In genomic region chr7:73608804-73609275, GRCm38 (mm10) we compare ENCODE assay signal across 8 mouse cellular contexts.
DNase-seq lines count a peak whose midpoint lies in the region; ATAC-seq and TF ChIP-seq lines count a peak whose summit lies in the region.

No protein-coding gene starts in this region.

- peak overlapping the region; percentile 95 for H3K27ac ChIP-seq in kidney, adult 2 months (ENCODE audit: insufficient read depth, low read depth, low read length)
- H3K27ac ChIP-seq in forebrain, embryonic 15.5 days (replicated peaks) = peak overlapping the region; percentile 93

- H3K4me2 ChIP-seq in forebrain, embryonic 15.5 days (replicated peaks) = peak overlapping the region; percentile 49

- no peak for TF ChIP-seq POLR2A in kidney, adult 2 months (IDR thresholded peaks at IDR 0.05; ENCODE audit: low read depth, low read length)

- intact Hi-C loops in left cerebral cortex, postnatal 10 days (cut with DNase I) = no loop called here

- WGBS in kidney, adult 2 months = 35% methylated on average over 5 of the region's 5 CpGs
- 6% methylated on average over 5 of the region's 5 CpGs for WGBS in forebrain, embryonic 15.5 days

- DNase-seq in kidney, adult 2 months = peak; percentile 43
- no peak for DNase-seq in kidney, postnatal 14 days
- peak; percentile 64 for DNase-seq in adipocyte (ENCODE audit: low spot score)
- DNase-seq in lung, postnatal 25 days (ENCODE audit: low spot score) = peak; percentile 50
- DNase-seq in left cerebral cortex, postnatal 10 days (ENCODE audit: extremely low spot score in 1 of 2, low spot score in 2 of 2) = no peak
- no peak for DNase-seq in adrenal gland, postnatal 14 days

- ATAC-seq in forebrain, embryonic 15.5 days (replicated peaks) = no peak
- ATAC-seq in inflammation-experienced regulatory T-cells, adult 6 months = no peak

- H3K4me3 ChIP-seq in kidney, adult 2 months (ENCODE audit: insufficient read depth, low read depth, low read length) = no peak overlapping the region
- peak overlapping the region; percentile 9; the same call in 1 of the 2 replicates for H3K4me3 ChIP-seq in forebrain, embryonic 15.5 days

- no peaks in the 10 kb centered on the region for H3K36me3 ChIP-seq in kidney, adult 2 months (ENCODE audit: control insufficient read depth, insufficient read depth, low read length)
- H3K36me3 ChIP-seq in forebrain, embryonic 15.5 days = no peaks in the 10 kb centered on the region

- peaks cover 8% of the 10 kb centered on the region; the same call in 1 of the 2 replicates for H3K4me1 ChIP-seq in kidney, adult 2 months (ENCODE audit: control insufficient read depth, insufficient read depth, low read length)
- peaks cover 27% of the 10 kb centered on the region for H3K4me1 ChIP-seq in forebrain, embryonic 15.5 days

- H3K9ac ChIP-seq in forebrain, embryonic 15.5 days (replicated peaks) = peak overlapping the region; percentile 36; the same call in 1 of the 2 replicates

- TF ChIP-seq CTCF in kidney, adult 2 months (conservative IDR thresholded peaks at IDR 0.05; ENCODE audit: insufficient read depth, insufficient read length, low read depth, low read length) = no peak

- H3K9me3 ChIP-seq in forebrain, embryonic 15.5 days = no peaks in the 10 kb centered on the region

- no peaks in the 10 kb centered on the region for H3K27me3 ChIP-seq in kidney, adult 2 months (replicated peaks; ENCODE audit: control insufficient read depth, insufficient read depth, low read length)
- H3K27me3 ChIP-seq in forebrain, embryonic 15.5 days = no peaks in the 10 kb centered on the region

Comparison
In these comparisons a context has a peak if more than half of its experiments do, and no peak if none do; other contexts are left out.
1. DNase-seq: peak in kidney, adult 2 months (single experiment), adipocyte (single experiment) and lung, postnatal 25 days (single experiment); none in kidney, postnatal 14 days (single experiment), left cerebral cortex, postnatal 10 days (0 of 2) and adrenal gland, postnatal 14 days (single experiment).